Mouse (Mus musculus) neural tube, embryonic 12.5 days (tissue): ENCODE data around the gene Ly9. TPM values are rescaled to one million over a fixed set of nuclear protein-coding genes. Genes with fewer than 3 reads are reported as not detected.
A peak's percentile ranks its signal among the peaks of the same experiment; 100 is the strongest.

Source experiments
- ATAC-seq: fragments of 200-750 bp; cut with Nextera tagmentation; 2 replicates; pipeline ENCODE4 v1.8.0; 2017; ENCODE audit warnings: low read depth, mild to moderate bottlenecking, moderate TSS enrichment, moderate library complexity; ENCODE audit not compliant: low FRiP score
- H3K27ac ChIP-seq: fragments of 300-500 bp; sonication (generic); 2 replicates; pipeline ENCODE4 v1.5.1; 2016
- H3K27me3 ChIP-seq: fragments of 300-500 bp; sonication (generic); replicated peaks from 2 replicates; pipeline ENCODE4 v1.6.1; 2016; ENCODE audit warnings: mild to moderate bottlenecking
- H3K36me3 ChIP-seq: fragments of 300-500 bp; sonication (generic); 2 replicates; pipeline ENCODE4 v1.6.1; 2016; ENCODE audit warnings: mild to moderate bottlenecking
- H3K4me1 ChIP-seq: fragments of 300-500 bp; sonication (generic); 2 replicates; pipeline ENCODE4 v1.6.1; 2016
- H3K4me2 ChIP-seq: fragments of 300-500 bp; sonication (generic); replicated peaks from 2 replicates; pipeline ENCODE4 v1.6.1; 2016; ENCODE audit warnings: mild to moderate bottlenecking
- H3K4me3 ChIP-seq: fragments of 300-500 bp; sonication (generic); 2 replicates; pipeline ENCODE4 v1.5.1; 2016
- H3K9ac ChIP-seq: fragments of 300-500 bp; sonication (generic); 2 replicates; pipeline ENCODE4 v1.6.1; 2016; ENCODE audit warnings: mild to moderate bottlenecking
- H3K9me3 ChIP-seq: fragments of 300-500 bp; sonication (generic); 2 replicates; pipeline ENCODE4 v1.6.1; 2016; ENCODE audit warnings: mild to moderate bottlenecking
- WGBS: fragments of 180-500 bp; shearing (Covaris S2); methylation state at CpG from one replicate; pipeline ENCODE4 v1.1.7; 2016; 5-methylcytosine and 5-hydroxymethylcytosine counted together
- polyA plus RNA-seq: library from polyadenylated mRNA; unstranded; fragments of >200 nt; fragmentation: Nextera tagmentation; extraction: Ambion mirVana; gene quantifications from 2 replicates; pipeline ENCODE4 v1.2.1, GENCODE M21; 2016

Ly9 gene
- polyA plus RNA-seq, 1 experiment from 2014 or later, result not detected

DNA sequence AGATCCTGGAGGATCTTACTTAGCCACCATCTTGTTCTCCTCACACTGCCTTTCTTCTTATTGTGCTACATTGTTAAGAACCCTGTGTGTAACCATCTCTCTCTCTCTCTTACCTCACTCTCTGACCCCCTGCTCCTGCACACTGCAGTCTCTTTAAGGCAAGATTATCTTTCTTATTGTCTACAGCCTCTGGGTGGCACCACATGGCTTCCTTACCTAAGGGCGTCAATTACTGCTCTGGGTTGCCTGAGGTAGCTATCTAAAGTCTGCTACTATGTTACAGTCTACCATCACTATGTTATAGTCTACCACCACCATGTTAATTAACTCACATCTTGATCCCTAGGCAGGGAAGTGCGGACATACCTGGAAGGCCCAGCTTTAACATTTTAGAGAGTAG is 38.8 kb downstream of the Ly9 start:
- Histone ChIP-seq H3K27me3 (no peaks in the 10 kb centered on the region), H3K9me3 (no peaks in the 10 kb centered on the region), H3K9ac (no peak overlapping the region), H3K4me2 (no peak overlapping the region), H3K4me1 (no peaks in the 10 kb centered on the region), H3K27ac (no peak overlapping the region), H3K4me3 (no peak overlapping the region), H3K36me3 (no peaks in the 10 kb centered on the region)
- 68% methylated on average over 2 of the region's 2 CpGs for WGBS
- no peak for ATAC-seq

DNA sequence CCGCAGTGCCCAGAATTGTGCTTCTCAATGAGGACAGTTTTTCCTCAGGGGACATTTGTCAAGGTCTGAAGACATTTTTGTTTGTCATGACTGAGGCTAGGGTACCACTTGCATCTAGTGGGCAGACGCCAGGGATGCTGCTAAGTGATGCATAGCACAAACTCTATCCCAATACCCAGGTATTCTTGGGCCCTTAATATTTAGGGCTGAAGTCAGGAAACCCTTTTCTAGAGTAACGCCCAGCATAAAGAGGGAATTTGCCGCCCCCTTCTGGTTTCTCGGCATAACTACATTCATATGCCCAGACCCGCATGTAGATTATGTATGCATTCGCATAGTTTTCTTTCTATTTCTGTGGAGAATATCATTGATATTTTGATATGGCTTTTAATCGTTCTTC is 40.4 kb downstream of the Ly9 start:
- Histone ChIP-seq H3K4me1 (no peaks in the 10 kb centered on the region), H3K9me3 (no peaks in the 10 kb centered on the region), H3K4me3 (no peak overlapping the region), H3K36me3 (no peaks in the 10 kb centered on the region), H3K27ac (no peak overlapping the region), H3K27me3 (no peaks in the 10 kb centered on the region), H3K9ac (no peak overlapping the region), H3K4me2 (no peak overlapping the region)
- 29% methylated on average over 8 of the region's 8 CpGs for WGBS
- ATAC-seq, result no peak

DNA sequence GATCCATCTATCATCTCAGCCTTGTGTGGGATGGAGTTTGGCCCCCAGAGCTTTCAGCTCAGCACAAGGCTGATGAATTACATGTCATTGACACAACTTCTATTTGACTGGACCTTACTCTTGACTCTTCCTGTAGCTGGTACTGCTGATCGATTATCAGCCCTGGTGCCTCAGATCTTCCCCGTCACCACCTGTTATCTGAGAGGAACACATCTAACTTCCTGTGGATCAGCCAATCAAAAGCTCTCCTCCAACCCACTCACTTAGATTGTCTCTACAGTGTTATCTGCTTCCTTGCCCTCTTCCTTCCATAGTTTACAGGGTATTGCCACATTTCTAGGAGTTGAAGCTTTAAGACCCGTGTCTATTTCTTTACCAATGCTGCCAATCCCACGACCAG is 41.3 kb downstream of the Ly9 start:
- Histone ChIP-seq H3K27ac (no peak overlapping the region), H3K4me3 (no peak overlapping the region), H3K9ac (no peak overlapping the region), H3K4me2 (no peak overlapping the region), H3K9me3 (no peaks in the 10 kb centered on the region), H3K36me3 (no peaks in the 10 kb centered on the region), H3K4me1 (no peaks in the 10 kb centered on the region), H3K27me3 (no peaks in the 10 kb centered on the region)
- ATAC-seq, result no peak
- 79% methylated on average over 4 of the region's 4 CpGs for WGBS

DNA sequence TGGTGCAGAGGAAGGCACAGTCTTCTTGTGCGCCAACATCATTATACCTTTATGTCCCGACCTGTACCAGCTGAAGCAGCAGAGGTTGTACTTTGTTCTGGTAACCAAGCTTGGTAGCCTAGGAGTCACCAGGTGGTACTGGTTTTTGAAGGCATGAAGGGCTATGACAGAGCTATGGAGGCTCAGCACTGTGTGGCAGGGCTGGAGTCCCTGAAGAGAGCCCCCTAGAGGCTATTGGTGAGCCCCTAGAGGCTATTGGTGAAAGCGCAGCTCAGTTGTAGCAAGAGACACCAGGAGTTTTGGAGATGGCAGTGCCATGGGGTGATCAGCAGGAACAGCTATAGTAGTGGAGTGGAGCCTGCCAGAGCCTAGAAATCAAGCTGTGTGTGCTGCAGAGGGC is 43.0 kb downstream of the Ly9 start:
- Histone ChIP-seq H3K9me3 (no peaks in the 10 kb centered on the region), H3K4me2 (no peak overlapping the region), H3K4me1 (no peaks in the 10 kb centered on the region), H3K27ac (no peak overlapping the region), H3K9ac (no peak overlapping the region), H3K4me3 (no peak overlapping the region), H3K27me3 (no peaks in the 10 kb centered on the region), H3K36me3 (no peaks in the 10 kb centered on the region)
- WGBS, result 54% methylated on average over 3 of the region's 3 CpGs
- ATAC-seq, result peak; percentile 78

DNA sequence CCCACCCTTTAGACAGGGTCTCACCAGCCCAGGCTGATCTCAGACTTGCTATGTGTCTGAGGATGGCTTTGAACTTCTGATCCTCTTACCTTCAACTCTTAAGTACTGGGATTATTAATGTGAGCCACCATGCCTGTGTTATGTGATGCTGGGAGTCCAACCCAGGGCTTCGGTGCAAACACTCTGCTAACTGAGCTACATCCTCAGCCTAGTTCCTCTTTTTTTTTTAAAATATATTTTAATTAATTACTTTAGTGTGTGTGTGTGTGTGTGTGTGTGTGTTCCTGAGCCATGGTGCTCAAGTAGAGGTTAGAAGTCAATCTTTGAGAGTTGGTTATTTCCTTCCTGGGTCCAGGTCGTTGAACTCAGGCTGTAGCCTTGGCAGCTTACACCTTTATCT is 44.2 kb downstream of the Ly9 start:
- H3K4me1 ChIP-seq, result no peaks in the 10 kb centered on the region
- no peaks in the 10 kb centered on the region for H3K27me3 ChIP-seq
- 86% methylated on average over 2 of the region's 2 CpGs for whole genome bisulfite sequencing
- no peak overlapping the region for H3K4me2 ChIP-seq
- no peak overlapping the region for H3K4me3 ChIP-seq
- no peaks in the 10 kb centered on the region for H3K9me3 ChIP-seq
- H3K36me3 ChIP-seq, result no peaks in the 10 kb centered on the region
- H3K9ac ChIP-seq, result no peak overlapping the region
- ATAC-seq, result no peak
- no peak overlapping the region for H3K27ac ChIP-seq

DNA sequence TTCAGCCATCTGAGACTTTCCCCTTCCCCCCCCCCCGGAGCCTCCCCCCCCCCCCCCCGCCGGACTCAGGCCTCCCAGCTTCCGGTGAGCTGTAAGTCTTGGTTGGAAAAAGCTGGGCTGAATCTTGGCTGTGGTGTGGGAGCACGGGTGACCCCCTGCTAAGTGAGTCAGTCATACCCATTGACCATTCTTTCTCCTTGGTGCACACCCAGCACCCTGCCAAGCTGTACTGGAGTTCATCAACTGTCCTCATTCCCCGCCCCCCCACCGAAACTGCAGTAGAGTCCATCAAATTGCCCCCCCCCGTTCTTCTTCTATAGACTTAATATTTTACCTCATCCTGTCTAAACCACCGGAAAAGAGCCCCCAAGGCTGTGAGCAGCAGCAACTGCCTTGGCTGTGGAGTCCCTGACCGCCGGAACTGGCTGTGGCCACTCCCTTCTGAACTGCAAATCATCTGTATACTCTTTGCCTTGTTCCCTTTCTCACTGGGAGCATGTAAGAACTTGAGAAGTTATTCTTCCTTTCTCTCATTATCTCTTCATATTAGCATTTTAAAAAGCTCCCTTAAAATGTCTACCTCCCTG is 45.5 kb downstream of the Ly9 start:
- no peak overlapping the region for H3K27ac ChIP-seq
- WGBS, result 69% methylated on average over 9 of the region's 11 CpGs
- no peak for ATAC-seq

DNA sequence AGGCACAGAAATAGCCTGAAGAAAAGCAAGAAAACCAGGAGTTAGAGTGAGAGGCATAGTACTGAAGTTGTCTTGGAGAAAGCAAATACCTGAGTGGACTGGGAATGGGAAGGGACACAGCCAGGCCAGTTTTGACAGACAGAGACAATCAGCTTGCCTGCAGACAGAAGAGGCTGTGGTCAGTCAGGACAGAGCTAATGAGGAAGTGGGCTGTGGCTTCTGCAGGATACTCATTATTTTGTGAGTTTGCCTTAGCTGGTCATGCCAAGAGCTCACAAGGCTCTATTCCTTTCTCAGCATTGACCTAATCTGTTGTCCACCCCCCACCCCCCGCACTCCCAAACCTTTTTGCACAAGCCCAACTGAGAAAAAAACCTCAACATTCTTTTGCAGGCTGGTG is 46.0 kb downstream of the Ly9 start:
- no peak overlapping the region for H3K27ac ChIP-seq
- no peak overlapping the region for H3K9ac ChIP-seq
- no peaks in the 10 kb centered on the region for H3K36me3 ChIP-seq
- H3K27me3 ChIP-seq, result no peaks in the 10 kb centered on the region
- 95% methylated on average over 1 of the region's 1 CpGs for WGBS
- H3K4me1 ChIP-seq, result no peaks in the 10 kb centered on the region
- H3K9me3 ChIP-seq, result no peaks in the 10 kb centered on the region
- H3K4me3 ChIP-seq, result no peak overlapping the region
- ATAC-seq, result no peak
- no peak overlapping the region for H3K4me2 ChIP-seq

More for the DNA sequence above, 45.5 kb downstream of the Ly9 start:
- no peaks in the 10 kb centered on the region for H3K9me3 ChIP-seq
- H3K4me2 ChIP-seq, result no peak overlapping the region
- no peak overlapping the region for H3K4me3 ChIP-seq
- no peaks in the 10 kb centered on the region for H3K27me3 ChIP-seq
- H3K4me1 ChIP-seq, result no peaks in the 10 kb centered on the region
- H3K9ac ChIP-seq, result no peak overlapping the region
- no peaks in the 10 kb centered on the region for H3K36me3 ChIP-seq

DNA sequence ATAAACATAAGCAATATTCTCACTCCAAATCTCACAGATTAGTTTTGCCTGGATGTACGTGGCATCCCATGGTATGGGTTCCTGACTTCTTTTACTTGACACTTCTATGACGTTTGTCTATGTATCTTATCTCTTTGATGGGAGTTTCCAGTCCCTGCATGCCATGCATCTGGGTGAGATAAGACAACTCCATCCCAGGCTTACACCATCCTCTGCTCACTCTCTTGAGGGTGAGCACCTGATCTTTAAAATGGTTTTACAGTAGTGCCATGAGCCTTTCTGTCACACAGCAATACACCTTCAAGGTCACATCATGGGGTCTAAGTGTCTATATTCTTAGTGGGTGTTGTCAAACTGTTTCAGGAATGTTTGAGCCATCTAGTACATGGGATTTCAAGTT is 46.9 kb downstream of the Ly9 start:
- no peak overlapping the region for H3K4me2 ChIP-seq

DNA sequence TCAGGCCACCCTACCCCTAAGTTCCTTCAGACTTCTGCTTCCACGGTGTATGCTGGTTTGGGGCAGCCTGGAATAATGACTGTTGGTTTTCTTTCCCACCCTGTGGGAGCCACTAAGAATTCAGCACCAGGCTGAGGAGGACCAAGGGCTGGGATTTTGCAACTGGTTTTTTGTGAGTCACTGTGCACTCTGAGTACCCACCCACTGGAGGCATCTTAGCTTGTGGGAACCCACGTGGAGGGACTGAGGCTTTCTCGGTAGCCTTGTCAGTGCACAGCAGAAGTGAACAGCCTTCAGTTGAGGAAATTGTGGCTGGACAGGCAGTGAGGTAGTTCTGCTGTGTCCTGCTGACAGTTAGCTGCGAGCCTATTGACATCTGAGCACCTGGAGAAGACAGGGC is 48.3 kb downstream of the Ly9 start, which contains the start of gene Cd244a:
TSS of gene Cd244a (plus strand) at position 296 of the 400 bp plus-strand sequence.
- ATAC-seq, result no peak
- WGBS, result 82% methylated on average over 4 of the region's 4 CpGs
- Histone ChIP-seq H3K4me2 (no peak within 1 kb of the TSS), H3K9me3 (no peaks in the 10 kb centered on the region), H3K36me3 (no peaks in the 10 kb centered on the region), H3K27me3 (no peaks in the 10 kb centered on the region), H3K4me3 (no peak within 1 kb of the TSS), H3K4me1 (no peaks in the 10 kb centered on the region), H3K9ac (no peak within 1 kb of the TSS), H3K27ac (no peak within 1 kb of the TSS)

More for the DNA sequence above, 46.9 kb downstream of the Ly9 start:
- no peaks in the 10 kb centered on the region for H3K27me3 ChIP-seq
- no peaks in the 10 kb centered on the region for H3K9me3 ChIP-seq
- 72% methylated on average over 2 of the region's 2 CpGs for WGBS
- H3K9ac ChIP-seq, result no peak overlapping the region
- no peak overlapping the region for H3K27ac ChIP-seq
- no peaks in the 10 kb centered on the region for H3K4me1 ChIP-seq
- no peak overlapping the region for H3K4me3 ChIP-seq
- ATAC-seq, result no peak
- no peaks in the 10 kb centered on the region for H3K36me3 ChIP-seq

DNA sequence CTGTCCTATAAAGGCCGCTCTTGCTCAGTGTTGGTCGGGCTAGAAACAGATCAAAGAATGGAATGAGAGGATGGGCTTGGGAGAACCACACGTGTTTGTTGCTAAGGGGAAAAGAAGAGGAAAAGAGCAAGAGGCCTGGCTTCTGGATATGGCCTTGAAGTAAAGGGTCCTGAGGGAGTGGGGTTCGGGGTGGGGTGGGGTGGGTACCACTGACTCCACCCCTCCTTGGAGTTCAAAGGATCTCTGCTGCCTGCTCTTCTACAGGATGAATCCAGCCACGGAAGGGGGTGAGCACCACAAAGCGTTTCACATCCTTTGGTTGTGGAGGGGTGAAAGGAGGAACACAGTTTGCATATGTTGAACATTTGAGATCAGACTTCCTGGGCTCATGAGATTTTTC is 48.8 kb downstream of the Ly9 start:
- 66% methylated on average over 6 of the region's 6 CpGs for WGBS
- no peak for ATAC-seq
- Histone ChIP-seq H3K4me3 (no peak overlapping the region), H3K9ac (no peak overlapping the region), H3K36me3 (no peaks in the 10 kb centered on the region), H3K4me1 (no peaks in the 10 kb centered on the region), H3K9me3 (no peaks in the 10 kb centered on the region), H3K27ac (no peak overlapping the region), H3K4me2 (no peak overlapping the region), H3K27me3 (no peaks in the 10 kb centered on the region)

DNA sequence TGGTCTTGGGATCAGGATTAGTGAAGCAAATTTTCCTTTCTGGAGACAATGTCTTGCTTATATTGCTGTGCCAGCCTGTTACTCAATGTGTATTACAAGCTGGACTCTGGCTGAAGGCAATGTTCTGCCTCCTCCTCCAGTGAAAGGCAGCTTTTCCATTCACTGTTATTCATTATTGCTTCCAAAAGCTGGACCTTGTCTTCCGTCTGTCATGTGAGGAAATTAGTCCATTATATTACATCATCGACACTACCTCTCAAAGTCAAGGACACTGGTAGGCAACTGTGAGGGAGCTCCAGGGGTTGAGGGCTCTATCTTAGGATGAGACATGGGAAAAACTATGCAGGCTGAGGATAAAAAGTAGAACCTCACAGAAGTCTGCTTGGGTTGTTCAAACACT is 50.8 kb downstream of the Ly9 start:
- Histone ChIP-seq H3K4me1 (no peaks in the 10 kb centered on the region), H3K4me2 (no peak overlapping the region), H3K27me3 (no peaks in the 10 kb centered on the region), H3K27ac (no peak overlapping the region), H3K9ac (no peak overlapping the region), H3K36me3 (no peaks in the 10 kb centered on the region), H3K9me3 (no peaks in the 10 kb centered on the region), H3K4me3 (no peak overlapping the region)
- ATAC-seq, result no peak
- 99% methylated on average over 2 of the region's 2 CpGs for WGBS

DNA sequence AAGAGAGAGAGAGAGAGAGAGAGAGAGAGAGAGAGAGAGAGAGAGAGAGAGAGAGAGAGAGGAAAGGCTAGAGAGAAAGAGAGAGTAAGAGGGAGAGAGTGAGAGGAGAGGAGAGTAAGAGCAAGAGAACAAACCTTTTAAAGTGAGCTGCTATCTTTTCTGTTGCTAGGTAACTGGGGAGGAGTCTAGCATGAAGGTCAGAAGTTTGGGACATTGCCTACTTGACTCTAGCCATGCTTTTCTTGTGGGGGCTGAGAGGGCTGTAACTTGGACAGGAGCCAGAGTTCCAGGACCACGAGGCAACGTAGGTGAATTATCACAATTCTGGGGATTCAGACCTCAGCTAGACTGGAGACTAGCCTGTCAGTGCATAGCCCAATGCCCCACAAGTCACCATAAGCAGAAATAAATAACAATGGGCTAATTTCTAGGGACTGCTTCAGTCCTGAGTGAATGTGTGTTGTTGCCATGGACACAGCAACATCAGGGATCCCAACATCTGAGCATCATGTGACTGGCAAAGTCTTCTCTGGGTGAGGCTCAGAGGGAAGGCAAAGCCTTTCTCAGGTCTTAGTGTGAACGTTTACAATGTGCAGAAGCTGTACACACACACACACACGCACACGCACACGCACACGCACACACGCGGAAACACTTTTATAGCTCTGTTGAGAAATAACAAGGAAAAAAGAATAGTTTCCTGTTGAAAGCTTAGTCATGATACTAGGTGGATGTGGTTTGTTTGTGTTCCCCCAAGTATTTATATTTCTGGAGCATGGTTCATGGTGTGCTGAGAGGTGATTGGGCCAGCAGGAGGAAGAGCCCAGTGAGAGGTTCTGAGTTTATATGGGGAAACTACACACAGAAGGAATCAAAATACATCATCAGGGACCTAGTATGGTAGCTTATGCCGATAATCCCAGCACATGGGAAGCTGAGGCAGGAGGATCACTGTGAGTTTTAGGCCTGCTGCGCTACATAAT is 53.6 kb downstream of the Ly9 start:
- H3K27ac ChIP-seq, result no peak overlapping the region
- no peak overlapping the region for H3K4me3 ChIP-seq
- no peak for ATAC-seq
- 86% methylated on average over 11 of the region's 11 CpGs for WGBS
- no peaks in the 10 kb centered on the region for H3K36me3 ChIP-seq
- H3K9me3 ChIP-seq, result no peaks in the 10 kb centered on the region
- no peak overlapping the region for H3K4me2 ChIP-seq
- no peaks in the 10 kb centered on the region for H3K4me1 ChIP-seq
- no peak overlapping the region for H3K9ac ChIP-seq
- no peaks in the 10 kb centered on the region for H3K27me3 ChIP-seq
